Mouse (Mus musculus): Measurements from ENCODE around the gene Sema5a.

- TF ChIP-seq POLR2A (IDR thresholded peaks at IDR 0.05; ENCODE audit: low read depth, low read length): no peak
- TF ChIP-seq ZC3H11A (IDR thresholded peaks at IDR 0.05; ENCODE audit: low read depth, low read length): no peak
- TF ChIP-seq ZNF384 (IDR thresholded peaks at IDR 0.05; ENCODE audit: low read depth, low read length): no peak
- TF ChIP-seq USF2 (conservative IDR thresholded peaks at IDR 0.05; ENCODE audit: low read depth, low read length): no peak
- TF ChIP-seq EP300 (IDR thresholded peaks at IDR 0.05; ENCODE audit: low read length): no peak
- no peak for TF ChIP-seq CTCF (conservative IDR thresholded peaks at IDR 0.05 in 1 of 2, IDR thresholded peaks at IDR 0.05 in 1 of 2; ENCODE audit: low read depth in 2 of 2, low read length in 2 of 2)
- TF ChIP-seq JUN (IDR thresholded peaks at IDR 0.05; ENCODE audit: insufficient read depth, low read depth, low read length): no peak
- TF ChIP-seq ZKSCAN1 (IDR thresholded peaks at IDR 0.05; ENCODE audit: borderline replicate concordance, low read depth, low read length): no peak
- TF ChIP-seq UBTF (IDR thresholded peaks at IDR 0.05; ENCODE audit: low read depth, low read length): no peak
- no peak for TF ChIP-seq USF1 (IDR thresholded peaks at IDR 0.05; ENCODE audit: low read depth, low read length)
- TF ChIP-seq MAFK (IDR thresholded peaks at IDR 0.05; ENCODE audit: insufficient replicate concordance, low read length): no peak
- no peak for TF ChIP-seq GABPA (IDR thresholded peaks at IDR 0.05; ENCODE audit: insufficient replicate concordance, low read depth, low read length)
- TF ChIP-seq MAZ (IDR thresholded peaks at IDR 0.05; ENCODE audit: low read depth, low read length): no peak
- no peak for TF ChIP-seq E2F4 (IDR thresholded peaks at IDR 0.05; ENCODE audit: insufficient replicate concordance, low read depth, low read length)
Measured at GRCm38 (mm10) chr15:32317074-32317473, 72.5 kb downstream of the Sema5a start.

Data from CH12.LX (cell line).